Mouse (Mus musculus) intestine, embryonic 14.5 days (tissue): ENCODE measurements around the gene Atp13a2. TPM values are rescaled to one million over a fixed set of nuclear protein-coding genes. Genes with fewer than 3 reads are reported as not detected.

ENCODE experiments used
- ATAC-seq: fragments of 200-750 bp; cut with Nextera tagmentation; replicated peaks from 2 replicates; pipeline ENCODE4 v1.8.0; 2017; ENCODE audit warnings: low read depth, moderate number of reproducible peaks, moderate TSS enrichment, moderate library complexity; ENCODE audit not compliant: low FRiP score, low TSS enrichment
- DNase-seq: peaks from one replicate; pipeline ENCODE4 v3.0.0-alpha.2; 2018; ENCODE audit warnings: low spot score
- H3K27ac ChIP-seq: fragments of 300-500 bp; sonication (generic); 2 replicates; pipeline ENCODE4 v1.5.1; 2014; ENCODE audit warnings: low read depth, mild to moderate bottlenecking, control low read depth
- H3K27me3 ChIP-seq: fragments of 300-500 bp; sonication (generic); replicated peaks from 2 replicates; pipeline ENCODE4 v1.6.1; 2014; ENCODE audit warnings: low read length, control low read depth; ENCODE audit not compliant: control insufficient read depth, insufficient read depth
- H3K36me3 ChIP-seq: fragments of 300-500 bp; sonication (generic); 2 replicates; pipeline ENCODE4 v1.6.1; 2014; ENCODE audit warnings: low read length, control low read depth; ENCODE audit not compliant: control insufficient read depth, insufficient read depth
- H3K4me1 ChIP-seq: fragments of 300-500 bp; sonication (generic); replicated peaks from 2 replicates; pipeline ENCODE4 v1.6.1; 2014; ENCODE audit warnings: low read length, control low read depth, mixed read lengths; ENCODE audit not compliant: control insufficient read depth, insufficient read depth
- H3K4me2 ChIP-seq: fragments of 300-500 bp; sonication (generic); 2 replicates; pipeline ENCODE4 v1.6.1; 2014; ENCODE audit warnings: low read length
- H3K4me3 ChIP-seq: fragments of 300-500 bp; sonication (generic); 2 replicates; pipeline ENCODE4 v1.5.1; 2014; ENCODE audit warnings: low read depth, low read length, control low read depth, mixed read lengths
- H3K9ac ChIP-seq: fragments of 300-500 bp; sonication (generic); 2 replicates; pipeline ENCODE4 v1.6.1; 2014; ENCODE audit warnings: mild to moderate bottlenecking, low read length
- H3K9me3 ChIP-seq: fragments of 300-500 bp; sonication (generic); 2 replicates; pipeline ENCODE4 v1.6.1; 2016; ENCODE audit warnings: low read length, control low read depth; ENCODE audit not compliant: control insufficient read depth
- WGBS: fragments of 180-500 bp; shearing (Covaris S2); extraction: QIAGEN DNeasy Blood & Tissue Kit; methylation state at CpG from one replicate; pipeline ENCODE4 v1.1.7; 2014; 5-methylcytosine and 5-hydroxymethylcytosine counted together
- polyA plus RNA-seq: library from polyadenylated mRNA; unstranded; fragments of >200 nt; fragmentation: Nextera tagmentation; extraction: Ambion mirVana; gene quantifications from 2 replicates; pipeline ENCODE4 v1.2.1, GENCODE M21; 2014

Atp13a2 gene
- polyA plus RNA-seq, 1 experiment from 2014 or later: 40.0 TPM

- peak overlapping the region; percentile 39; the same call in 1 of the 2 replicates for H3K27ac ChIP-seq
- no peaks in the 10 kb centered on the region for H3K27me3 ChIP-seq
- H3K36me3 ChIP-seq: peaks cover 16% of the 10 kb centered on the region
- no peaks in the 10 kb centered on the region for H3K9me3 ChIP-seq
- ATAC-seq (no peak), DNase-seq (no peak)
- no peak overlapping the region for H3K9ac ChIP-seq
- no peak overlapping the region for H3K4me2 ChIP-seq
- 11% methylated on average over 9 of the region's 9 CpGs for WGBS
- peaks cover 14% of the 10 kb centered on the region for H3K4me1 ChIP-seq
- no peak overlapping the region for H3K4me3 ChIP-seq
Observed at GRCm38 (mm10) chr4:140983442-140983841, 3.2 kb upstream of the Atp13a2 start.

- no peak for DNase-seq
- Histone ChIP-seq H3K27me3 (no peaks in the 10 kb centered on the region), H3K4me1 (peaks cover 14% of the 10 kb centered on the region), H3K36me3 (peaks cover 5% of the 10 kb centered on the region), H3K9me3 (no peaks in the 10 kb centered on the region), H3K27ac (no peak overlapping the region), H3K4me2 (no peak overlapping the region), H3K4me3 (no peak overlapping the region), H3K9ac (no peak overlapping the region)
- WGBS: 83% methylated on average over 6 of the region's 6 CpGs
- ATAC-seq: no peak
Observed at GRCm38 (mm10) chr4:140984544-140984943, 2.1 kb upstream of the Atp13a2 start.

DNA sequence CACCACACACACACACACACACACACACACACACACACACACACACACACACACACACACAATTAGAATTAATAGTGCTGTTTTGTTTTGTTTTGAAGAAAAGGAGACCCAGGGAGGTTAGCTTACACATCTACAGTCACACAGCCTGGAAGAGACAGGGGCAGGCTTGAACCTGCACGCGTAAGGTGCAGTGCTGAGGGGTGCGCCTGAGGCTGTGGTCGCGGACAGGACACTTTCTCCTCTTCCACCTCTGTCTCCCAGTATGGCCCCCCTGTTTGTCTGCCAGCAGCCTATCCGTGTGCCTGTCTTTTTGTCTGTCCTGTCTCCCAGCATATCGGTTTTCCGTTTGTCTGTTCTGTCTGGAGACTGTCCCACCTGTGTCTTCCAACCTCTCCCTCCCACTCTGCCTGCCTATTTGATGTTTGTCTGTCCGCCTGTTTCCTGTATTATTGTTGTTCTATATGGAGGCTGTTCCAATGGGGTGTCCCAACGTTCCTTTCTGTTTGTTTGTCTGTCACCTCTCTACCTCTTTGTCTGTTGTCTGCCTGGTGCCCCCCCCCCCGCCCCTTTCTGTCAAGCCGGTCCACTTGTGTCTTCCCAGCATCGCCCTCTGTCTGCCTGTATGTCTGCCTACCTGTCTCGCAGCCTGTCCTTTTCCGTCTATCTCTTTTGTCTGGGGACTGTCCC is 506 bp upstream of the Atp13a2 start:
- Histone ChIP-seq H3K4me1 (peaks cover 14% of the 10 kb centered on the region), H3K27me3 (no peaks in the 10 kb centered on the region), H3K27ac (no peak overlapping the region), H3K9ac (peak overlapping the region; percentile 76; the same call in 1 of the 2 replicates), H3K4me2 (peak overlapping the region; percentile 85), H3K4me3 (peak overlapping the region; percentile 83), H3K9me3 (no peaks in the 10 kb centered on the region), H3K36me3 (no peaks in the 10 kb centered on the region)
- 29% methylated on average over 15 of the region's 15 CpGs for WGBS
- DNase-seq: no peak
- no peak for ATAC-seq

DNA sequence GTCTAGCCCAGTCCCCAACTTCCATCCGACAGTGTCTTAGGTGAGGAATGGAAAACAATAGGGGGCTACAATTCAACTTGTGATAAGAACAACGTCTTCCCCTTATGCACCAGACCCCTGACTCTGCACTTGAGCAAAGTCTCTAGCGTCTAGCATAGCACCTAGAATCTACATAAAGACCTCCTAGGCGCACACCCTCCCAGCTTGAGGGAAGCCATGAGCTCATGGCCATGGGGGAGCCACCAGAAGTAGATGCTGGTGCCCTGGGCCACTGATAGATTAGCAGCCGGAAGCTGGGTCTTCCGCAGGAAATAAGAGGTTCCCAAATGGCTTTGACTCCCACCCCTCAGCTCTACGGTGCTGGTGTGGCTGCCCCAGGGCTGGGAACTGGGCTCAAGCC is 803 bp downstream of the Atp13a2 start:
- Histone ChIP-seq H3K36me3 (peaks cover 1% of the 10 kb centered on the region), H3K9ac (peak overlapping the region; percentile 76), H3K4me3 (peak overlapping the region; percentile 83), H3K9me3 (no peaks in the 10 kb centered on the region), H3K27ac (no peak overlapping the region), H3K4me2 (peak overlapping the region; percentile 85), H3K4me1 (peaks cover 14% of the 10 kb centered on the region), H3K27me3 (no peaks in the 10 kb centered on the region)
- DNase-seq: no peak
- ATAC-seq: no peak
- 26% methylated on average over 7 of the region's 7 CpGs for WGBS

- ATAC-seq (no peak), DNase-seq (no peak)
- Histone ChIP-seq H3K9ac (no peak overlapping the region), H3K36me3 (peaks cover 14% of the 10 kb centered on the region), H3K27me3 (no peaks in the 10 kb centered on the region), H3K9me3 (no peaks in the 10 kb centered on the region), H3K27ac (no peak overlapping the region), H3K4me1 (peaks cover 10% of the 10 kb centered on the region), H3K4me3 (no peak overlapping the region), H3K4me2 (no peak overlapping the region)
- WGBS: 73% methylated on average over 7 of the region's 7 CpGs
Observed at GRCm38 (mm10) chr4:140988706-140989290, 2.1 kb downstream of the Atp13a2 start.

DNA sequence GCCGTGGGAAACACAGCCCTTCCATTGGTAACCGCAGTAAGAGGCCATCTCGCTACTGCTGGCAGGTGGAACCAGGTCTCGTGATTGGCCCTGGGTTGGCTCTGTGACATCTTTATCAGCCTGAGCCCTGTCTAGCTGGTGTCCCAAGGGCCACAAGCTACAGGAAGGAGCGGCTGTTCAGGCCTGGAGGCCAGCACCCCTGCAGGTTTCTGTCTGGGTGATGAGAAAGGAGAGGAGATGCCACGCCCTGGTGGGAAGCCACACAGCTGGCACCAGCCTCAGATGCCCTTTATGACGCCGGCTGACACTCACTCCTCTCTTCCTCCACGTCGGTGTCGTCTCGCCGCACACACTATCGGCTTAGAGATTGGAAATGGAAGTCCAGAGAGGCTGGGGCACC is 2.8 kb downstream of the Atp13a2 start:
- WGBS: 91% methylated on average over 14 of the region's 14 CpGs
- H3K9me3 ChIP-seq: no peaks in the 10 kb centered on the region
- H3K4me2 ChIP-seq: no peak overlapping the region
- no peak overlapping the region for H3K4me3 ChIP-seq
- DNase-seq: no peak
- H3K27ac ChIP-seq: no peak overlapping the region
- H3K9ac ChIP-seq: no peak overlapping the region
- peaks cover 9% of the 10 kb centered on the region for H3K4me1 ChIP-seq
- no peak for ATAC-seq
- no peaks in the 10 kb centered on the region for H3K27me3 ChIP-seq
- peaks cover 19% of the 10 kb centered on the region for H3K36me3 ChIP-seq

- H3K9ac ChIP-seq: no peak overlapping the region
- no peak for ATAC-seq
- no peaks in the 10 kb centered on the region for H3K27me3 ChIP-seq
- H3K9me3 ChIP-seq: no peaks in the 10 kb centered on the region
- H3K4me3 ChIP-seq: no peak overlapping the region
- H3K27ac ChIP-seq: no peak overlapping the region
- H3K36me3 ChIP-seq: peaks cover 41% of the 10 kb centered on the region
- WGBS: 89% methylated on average over 20 of the region's 20 CpGs
- H3K4me1 ChIP-seq: peaks cover 9% of the 10 kb centered on the region
- no peak overlapping the region for H3K4me2 ChIP-seq
- no peak for DNase-seq
Observed at GRCm38 (mm10) chr4:140992215-140992614, 5.5 kb downstream of the Atp13a2 start.

DNA sequence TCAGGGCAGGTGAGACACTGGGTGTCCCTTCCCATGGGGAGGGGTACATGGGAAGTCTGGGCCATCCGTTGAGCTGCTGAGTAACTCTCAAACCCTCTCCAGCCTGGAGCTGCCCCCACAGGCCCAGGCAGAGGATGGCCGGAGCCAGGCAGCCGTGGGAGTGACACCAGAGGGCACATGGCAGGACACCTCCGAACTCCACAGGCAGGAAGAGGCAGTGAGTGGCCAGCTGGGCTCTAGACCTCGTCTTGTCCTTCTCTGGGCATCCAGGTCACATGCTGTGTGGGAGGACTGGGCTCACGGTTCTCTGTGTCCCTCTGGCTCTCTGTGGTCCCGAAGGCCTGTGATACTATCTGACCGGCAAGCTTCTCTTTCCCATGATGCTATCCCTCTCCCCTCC is 7.2 kb downstream of the Atp13a2 start:
- Histone ChIP-seq H3K9ac (no peak overlapping the region), H3K4me3 (no peak overlapping the region), H3K36me3 (peaks cover 50% of the 10 kb centered on the region), H3K9me3 (no peaks in the 10 kb centered on the region), H3K27ac (no peak overlapping the region), H3K4me2 (no peak overlapping the region), H3K4me1 (no peaks in the 10 kb centered on the region), H3K27me3 (no peaks in the 10 kb centered on the region)
- DNase-seq: no peak
- ATAC-seq: no peak
- 82% methylated on average over 8 of the region's 8 CpGs for WGBS

- H3K27me3 ChIP-seq: no peaks in the 10 kb centered on the region
- H3K36me3 ChIP-seq: peaks cover 67% of the 10 kb centered on the region
- H3K27ac ChIP-seq: no peak overlapping the region
- no peaks in the 10 kb centered on the region for H3K9me3 ChIP-seq
- no peak overlapping the region for H3K4me3 ChIP-seq
- 91% methylated on average over 8 of the region's 8 CpGs for WGBS
- DNase-seq (no peak), ATAC-seq (no peak)
- H3K4me2 ChIP-seq: no peak overlapping the region
- no peak overlapping the region for H3K9ac ChIP-seq
- no peaks in the 10 kb centered on the region for H3K4me1 ChIP-seq
Observed at GRCm38 (mm10) chr4:140995811-140996210, 9.1 kb downstream of the Atp13a2 start.
